Mouse (Mus musculus) spleen, adult 2 months (tissue): ENCODE data around the gene Pcbp1. TPM values are rescaled to one million over a fixed set of nuclear protein-coding genes. Genes with fewer than 3 reads are reported as not detected.
"Not testable (repeated sequence)": the region's sequence is repeated elsewhere in the genome, so short reads cannot be mapped to it uniquely, and the experiment has no call there.

Source experiments
- DNase-seq, 2 experiments: peaks; one replicate each; pipeline versions ENCODE4 v3.0.0 to v3.0.0-alpha.2; 2012 to 2021; ENCODE audit warnings: low spot score in 2 of 2, low read depth in 1 of 2
- H3K27ac ChIP-seq: fragments of 200-500 bp; 2 replicates; pipeline ENCODE4 v1.5.1; 2012; ENCODE audit warnings: low read length, inconsistent platforms; ENCODE audit not compliant: insufficient read depth
- H3K27me3 ChIP-seq: fragments of 200-500 bp; 2 replicates; pipeline ENCODE4 v1.6.1; 2012; ENCODE audit warnings: mild to moderate bottlenecking, moderate library complexity, low read length, inconsistent platforms; ENCODE audit not compliant: control insufficient read depth, insufficient read depth
- H3K36me3 ChIP-seq: fragments of 200-500 bp; 2 replicates; pipeline ENCODE4 v1.6.1; 2012; ENCODE audit warnings: mild to moderate bottlenecking, low read length, inconsistent platforms; ENCODE audit not compliant: control insufficient read depth, insufficient read depth
- H3K4me1 ChIP-seq: fragments of 200-500 bp; 2 replicates; pipeline ENCODE4 v1.6.1; 2011; ENCODE audit warnings: inconsistent platforms; ENCODE audit not compliant: control insufficient read depth, insufficient read depth, insufficient read length
- H3K4me3 ChIP-seq: fragments of 200-500 bp; 2 replicates; pipeline ENCODE4 v1.5.1; 2011; ENCODE audit warnings: mild to moderate bottlenecking, inconsistent platforms; ENCODE audit not compliant: insufficient read depth, insufficient read length; ENCODE audit errors: extremely low read depth
- CTCF ChIP-seq: fragments of 200-500 bp; IDR thresholded peaks from 2 replicates; pipeline ENCODE4 v1.5.1; 2011; ENCODE audit warnings: mild to moderate bottlenecking, inconsistent platforms; ENCODE audit not compliant: insufficient read depth, insufficient read length, insufficient replicate concordance; ENCODE audit errors: extremely low read depth
- POLR2A ChIP-seq: fragments of 200-500 bp; IDR thresholded peaks from 2 replicates; pipeline ENCODE4 v1.6.1; 2011; ENCODE audit warnings: low read depth, low read length, inconsistent platforms
- whole genome bisulfite sequencing: fragments of 180-500 bp; shearing (Covaris S2); methylation state at CpG from one replicate; pipeline ENCODE4 v1.1.7; 2018; 5-methylcytosine and 5-hydroxymethylcytosine counted together
- polyA plus RNA-seq: library from polyadenylated mRNA; depleted of rRNA; stranded (reverse); fragments of >200 nt; gene quantifications from 2 replicates; pipeline ENCODE4 v1.2.3, GENCODE M21; 2012

Gene Pcbp1
- polyA plus RNA-seq, 1 experiment = 166 TPM

- Histone ChIP-seq H3K27me3 (no peaks in the 10 kb centered on the region), H3K36me3 (no peaks in the 10 kb centered on the region), H3K4me3 (no peak overlapping the region), H3K4me1 (peaks cover 12% of the 10 kb centered on the region; the same call in 1 of the 2 replicates), H3K27ac (peak overlapping the region; percentile 51)
- TF ChIP-seq CTCF (no peak), POLR2A (no peak)
- DNase-seq = peak; percentile 14 to 25
- WGBS = 18% methylated on average over 13 of the region's 13 CpGs
These were observed 32.5 kb downstream of the Pcbp1 start for GRCm38 (mm10) chr6:86493469-86494263.

- not testable (repeated sequence) for DNase-seq, H3K36me3 ChIP-seq, H3K4me3 ChIP-seq, H3K27ac ChIP-seq, H3K27me3 ChIP-seq
- 93% methylated on average over 8 of the region's 8 CpGs for WGBS
- H3K4me1 ChIP-seq = peaks cover 19% of the 10 kb centered on the region; the same call in 1 of the 2 replicates
These were observed 35.7 kb downstream of the Pcbp1 start for GRCm38 (mm10) chr6:86490413-86490812.

- 55% methylated on average over 2 of the region's 2 CpGs for WGBS
These were observed 36.2 kb downstream of the Pcbp1 start for GRCm38 (mm10) chr6:86489945-86490344.

GRCm38 (mm10) chr6:86488149-86488485, 38.0 kb downstream of the Pcbp1 start:
- Histone ChIP-seq H3K27ac (peak overlapping the region; percentile 87), H3K4me1 (peaks cover 10% of the 10 kb centered on the region; the same call in 1 of the 2 replicates), H3K36me3 (no peaks in the 10 kb centered on the region), H3K27me3 (no peaks in the 10 kb centered on the region), H3K4me3 (no peak overlapping the region)
- 11% methylated on average over 3 of the region's 3 CpGs for WGBS
- DNase-seq = no peak
- TF ChIP-seq CTCF (no peak), POLR2A (no peak)

More at GRCm38 (mm10) chr6:86489945-86490344, 36.2 kb downstream of the Pcbp1 start:
- TF ChIP-seq CTCF (no peak), POLR2A (no peak)
- no peaks in the 10 kb centered on the region for H3K27me3 ChIP-seq
- H3K27ac ChIP-seq = no peak overlapping the region
- H3K4me1 ChIP-seq = peaks cover 19% of the 10 kb centered on the region; the same call in 1 of the 2 replicates
- DNase-seq = no peak
- no peak overlapping the region for H3K4me3 ChIP-seq
- H3K36me3 ChIP-seq = no peaks in the 10 kb centered on the region

- peak; percentile 64 to 84 for DNase-seq
- Histone ChIP-seq H3K36me3 (no peaks in the 10 kb centered on the region), H3K4me1 (peaks cover 10% of the 10 kb centered on the region; the same call in 1 of the 2 replicates), H3K27me3 (no peaks in the 10 kb centered on the region), H3K4me3 (peak overlapping the region; percentile 22; the same call in 1 of the 2 replicates), H3K27ac (peak overlapping the region; percentile 87)
- 10% methylated on average over 24 of the region's 24 CpGs for WGBS
- TF ChIP-seq POLR2A = peak; percentile 58; the same call in 1 of the 2 replicates
- no peak for TF ChIP-seq CTCF
These were observed 38.6 kb downstream of the Pcbp1 start for GRCm38 (mm10) chr6:86487358-86488148.

- no peaks in the 10 kb centered on the region for H3K36me3 ChIP-seq
These were observed 40.0 kb downstream of the Pcbp1 start for GRCm38 (mm10) chr6:86485943-86486640.

More at GRCm38 (mm10) chr6:86485943-86486640, 40.0 kb downstream of the Pcbp1 start:
- WGBS = 80% methylated on average over 7 of the region's 7 CpGs
- TF ChIP-seq POLR2A (no peak), CTCF (no peak)
- Histone ChIP-seq H3K27me3 (no peaks in the 10 kb centered on the region), H3K4me3 (no peak overlapping the region), H3K27ac (no peak overlapping the region), H3K4me1 (peaks cover 10% of the 10 kb centered on the region; the same call in 1 of the 2 replicates)
- DNase-seq = no peak
